Comparison of ENCODE assay signal across 18 mouse cellular contexts in the genomic region with DNA sequence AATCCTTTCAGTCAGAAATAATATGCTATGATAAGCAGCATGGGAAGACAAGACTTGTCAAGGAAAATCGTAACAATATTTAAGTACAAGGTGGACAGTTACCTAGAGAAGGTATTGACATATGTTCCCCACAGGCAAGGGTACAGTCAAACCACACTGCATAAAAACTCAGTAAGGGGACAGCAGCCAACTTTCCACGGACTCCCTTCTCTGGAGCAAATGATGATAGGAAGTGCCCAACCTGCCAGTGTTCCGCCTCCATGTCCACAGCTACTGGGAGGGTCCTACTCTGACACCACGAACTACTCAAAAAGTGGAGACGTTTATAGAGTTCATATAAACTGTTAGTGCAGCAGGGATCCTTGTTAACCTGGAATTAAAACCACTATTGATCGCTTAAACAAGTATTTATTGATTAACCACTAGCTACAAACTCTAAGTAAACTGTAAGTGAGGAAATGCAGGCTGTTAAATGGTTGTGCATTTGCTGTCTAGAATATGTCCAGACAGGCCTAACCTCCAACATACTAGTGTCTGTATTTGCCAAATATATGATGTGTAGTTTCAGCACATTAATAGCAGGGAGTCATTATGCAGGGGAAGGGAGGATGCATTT. TPM values are rescaled to one million over a fixed set of nuclear protein-coding genes. Genes with fewer than 3 reads are reported as not detected.
DNase-seq lines count a peak whose midpoint lies in the region; ATAC-seq and TF ChIP-seq lines count a peak whose summit lies in the region.
"Had no signal": no experiment of that assay in that cellular context is flagged by ENCODE, and none has a peak within 500 bp of the region (broad histone marks: within the 10 kb centered on the region; RNA-seq: fewer than 3 reads in every experiment).

No protein-coding gene starts in this region.

- no peak for ATAC-seq in cerebellum, adult (ENCODE audit: insufficient number of reproducible peaks, low FRiP score, low TSS enrichment)
- ATAC-seq in liver, embryonic 12.5 days = no peak
- ATAC-seq: forebrain, embryonic 14.5 days; forebrain, embryonic 16.5 days had no signal

- no peak overlapping the region for H3K27ac ChIP-seq in liver, adult 2 months (replicated peaks; ENCODE audit: insufficient read depth, low read depth, low read length)
- H3K27ac ChIP-seq in liver, embryonic 12.5 days = no peak overlapping the region
- H3K27ac ChIP-seq: embryonic facial prominence, embryonic 13.5 days; embryonic facial prominence, embryonic 15.5 days; forebrain, embryonic 10.5 days; forebrain, embryonic 12.5 days had no signal

- no peak overlapping the region for H3K9ac ChIP-seq in liver, adult 2 months (ENCODE audit: low read depth, low read length)
- H3K9ac ChIP-seq in liver, embryonic 12.5 days = no peak overlapping the region
- H3K9ac ChIP-seq: embryonic facial prominence, embryonic 13.5 days; embryonic facial prominence, embryonic 15.5 days; forebrain, embryonic 12.5 days had no signal

- WGBS in liver, adult 2 months = 20% methylated on average over 6 of the region's 6 CpGs
- WGBS in liver, embryonic 12.5 days (ENCODE audit: insufficient replicate concordance) = 67% methylated on average over 6 of the region's 6 CpGs

- H3K4me1 ChIP-seq in liver, adult 2 months (ENCODE audit: control insufficient read depth, insufficient read depth, low read length) = peaks cover 6% of the 10 kb centered on the region
- no peaks in the 10 kb centered on the region for H3K4me1 ChIP-seq in liver, embryonic 12.5 days
- H3K4me1 ChIP-seq: forebrain, embryonic 10.5 days; forebrain, embryonic 12.5 days had no signal

- no peaks in the 10 kb centered on the region for H3K9me3 ChIP-seq in liver, embryonic 12.5 days (replicated peaks)
- H3K9me3 ChIP-seq: embryonic facial prominence, embryonic 13.5 days; embryonic facial prominence, embryonic 15.5 days; forebrain, embryonic 10.5 days; forebrain, embryonic 12.5 days had no signal

- no peaks in the 10 kb centered on the region for H3K36me3 ChIP-seq in liver, adult 2 months (ENCODE audit: control insufficient read depth, insufficient read depth, low read length)
- H3K36me3 ChIP-seq in liver, embryonic 12.5 days = no peaks in the 10 kb centered on the region
- H3K36me3 ChIP-seq: embryonic facial prominence, embryonic 13.5 days; embryonic facial prominence, embryonic 15.5 days; forebrain, embryonic 10.5 days; forebrain, embryonic 12.5 days had no signal

- no peak overlapping the region for H3K4me3 ChIP-seq in liver, adult 2 months (ENCODE audit: insufficient read depth, low read depth, low read length)
- no peak overlapping the region for H3K4me3 ChIP-seq in liver, embryonic 12.5 days
- H3K4me3 ChIP-seq: embryonic facial prominence, embryonic 13.5 days; embryonic facial prominence, embryonic 15.5 days; erythroblast, embryonic 14.5 days; forebrain, embryonic 10.5 days; forebrain, embryonic 12.5 days had no signal

- H3K27me3 ChIP-seq in liver, adult 2 months (ENCODE audit: control insufficient read depth, insufficient read depth, low read length) = no peaks in the 10 kb centered on the region
- H3K27me3 ChIP-seq in liver, embryonic 12.5 days (replicated peaks) = no peaks in the 10 kb centered on the region
- H3K27me3 ChIP-seq: embryonic facial prominence, embryonic 13.5 days; embryonic facial prominence, embryonic 15.5 days; forebrain, embryonic 12.5 days had no signal

- H3K4me2 ChIP-seq in liver, embryonic 12.5 days = no peak overlapping the region
- H3K4me2 ChIP-seq: embryonic facial prominence, embryonic 13.5 days; embryonic facial prominence, embryonic 15.5 days; forebrain, embryonic 12.5 days had no signal

- no peaks in the 10 kb centered on the region; the same call in 1 of the 2 replicates for H3K79me2 ChIP-seq in liver, adult 2 months (ENCODE audit: control insufficient read depth, insufficient read depth, low read length)

- DNase-seq in cerebellum, adult 9-10 months = peak; percentile 60
- DNase-seq in heart, adult 11 months = peak; percentile 68
- DNase-seq in heart, adult 8-10 months (ENCODE audit: low spot score) = no peak
- peak; percentile 74 for DNase-seq in liver, adult 2 months (ENCODE audit: extremely low read depth, low read depth, low spot score)
- DNase-seq: adrenal gland, postnatal 10 days; adrenal gland, postnatal 25 days; cerebellum, adult 8-10 months; embryo, embryonic 11 days had no signal

- no peak for TF ChIP-seq CTCF in liver, adult 2 months (IDR thresholded peaks at IDR 0.05; ENCODE audit: low read depth, low read length)

- TF ChIP-seq POLR2A in liver, adult 2 months (IDR thresholded peaks at IDR 0.05; ENCODE audit: extremely low read depth, insufficient read depth, low read length) = no peak

RNA-seq across cellular contexts. Expression of a gene that starts 30.2 kb away (rescaled TPM):
- total RNA-seq in heart, adult 8-10 months (2022) = 10 to 100 TPM; 58.1 to 65.1 (median 58.9) TPM
- total RNA-seq in liver, adult 2 months (2014; rRNA removed) = 18.9 and 23.8 TPM in 2 replicates
- polyA plus RNA-seq in liver, adult 2 months (2012; rRNA removed) = 37.3 and 40.1 TPM in 2 replicates
- polyA plus RNA-seq in liver, embryonic 12.5 days (2016; fragmentation: Nextera tagmentation; extraction: Ambion mirVana) = 12.0 and 14.6 TPM in 2 replicates
- total RNA-seq: MEL had no signal
